Mouse (Mus musculus): ENCODE data around the gene Otud7b. TPM values are rescaled to one million over a fixed set of nuclear protein-coding genes. Genes with fewer than 3 reads are reported as not detected.
"Not testable (repeated sequence)": the region's sequence is repeated elsewhere in the genome, so short reads cannot be mapped to it uniquely, and the experiment has no call there.

The Otud7b gene
- polyA plus RNA-seq, 1 experiment from 2014 or later = 30.3 TPM

DNA sequence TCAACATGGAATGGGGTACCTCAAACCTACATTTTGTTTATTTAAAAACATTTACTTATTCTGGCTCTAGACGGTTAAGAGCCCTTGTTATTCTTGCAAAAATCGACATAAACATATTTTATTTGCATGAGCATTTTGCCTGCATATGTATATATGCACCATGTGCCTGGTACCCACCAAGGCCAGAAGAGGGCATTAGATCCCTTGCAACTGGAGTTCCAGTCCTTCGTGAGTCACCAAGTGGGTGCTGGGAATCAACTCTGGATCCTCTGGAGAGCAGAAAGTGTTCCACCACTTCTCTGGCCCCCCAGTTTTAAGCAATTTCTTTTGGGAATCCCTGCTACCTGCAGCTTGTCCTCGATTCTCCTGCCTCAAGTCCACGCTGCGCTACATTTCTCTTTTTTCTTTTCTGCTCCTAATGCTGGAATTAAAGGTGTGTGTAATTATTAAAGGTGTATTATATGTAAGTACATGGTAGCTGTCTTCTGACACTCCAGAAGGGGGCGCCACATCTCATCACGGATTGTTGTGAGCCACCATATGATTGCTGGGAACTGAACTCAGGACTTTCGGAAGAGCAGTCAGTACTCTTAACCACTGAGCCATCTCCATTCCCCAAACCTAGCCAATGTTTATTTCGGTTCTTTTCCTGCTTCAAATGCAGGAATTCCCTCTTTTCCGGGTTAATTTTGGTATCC is 91.4 kb downstream of the Otud7b start:
- Histone ChIP-seq H3K9ac (no peak overlapping the region), H3K4me2 (replicated peaks) (peak overlapping the region; percentile 94), H3K27ac (no peak overlapping the region), H3K4me1 (peaks cover 14% of the 10 kb centered on the region), H3K9me3 (0 out of 2 replicates have a peak, but pooled peaks cover 5% of the 10 kb centered on the region), H3K4me3 (peak overlapping the region; percentile 70; the same call in 1 of the 2 replicates), H3K36me3 (peaks cover 9% of the 10 kb centered on the region), H3K27me3 (no peaks in the 10 kb centered on the region)
- 93% methylated on average over 11 of the region's 11 CpGs for WGBS
- ATAC-seq (ENCODE audit: low FRiP score, low read depth) = no peak

DNA sequence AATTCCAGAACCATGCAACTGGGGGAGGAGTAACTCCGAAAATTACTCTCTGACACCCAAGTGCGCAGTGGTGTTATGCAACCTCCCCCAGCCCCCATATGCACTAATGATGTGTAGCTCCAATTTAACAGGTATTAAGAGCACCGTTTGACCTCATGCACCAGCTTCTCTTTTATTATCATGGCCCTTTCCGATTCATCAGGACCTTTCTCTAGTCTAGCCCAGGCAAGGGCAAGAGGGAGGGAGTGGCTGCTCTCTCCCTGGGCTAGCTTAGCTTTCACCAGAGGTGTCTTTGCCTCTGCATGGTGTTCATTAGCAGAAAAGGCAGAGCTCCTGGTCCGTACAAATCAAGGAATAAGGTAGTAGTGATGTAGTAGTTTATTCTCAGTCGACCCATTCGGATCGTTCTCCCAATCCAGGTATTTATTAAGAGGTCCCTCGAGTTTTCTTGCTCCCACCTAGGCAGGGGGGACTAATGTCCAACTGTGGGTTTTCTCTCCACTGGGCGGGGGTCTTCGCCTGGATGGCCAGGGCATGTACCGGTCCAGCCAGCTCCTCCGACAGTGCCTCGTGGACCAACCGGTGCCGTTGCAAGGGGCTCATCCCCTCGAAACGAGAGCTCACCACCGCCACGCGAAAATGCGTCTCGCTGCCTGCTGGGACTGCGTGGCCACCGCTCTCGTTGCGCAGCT is 92.3 kb downstream of the Otud7b start:
- no peak; the same call in 1 of the 2 replicates for ATAC-seq (ENCODE audit: low FRiP score, low read depth)
- Histone ChIP-seq H3K9ac (peak overlapping the region; percentile 88), H3K4me2 (replicated peaks) (peak overlapping the region; percentile 94), H3K9me3 (0 out of 2 replicates have a peak, but pooled peaks cover 5% of the 10 kb centered on the region), H3K4me3 (peak overlapping the region; percentile 70), H3K27me3 (no peaks in the 10 kb centered on the region), H3K36me3 (peaks cover 5% of the 10 kb centered on the region), H3K27ac (peak overlapping the region; percentile 95), H3K4me1 (peaks cover 14% of the 10 kb centered on the region)
- 16% methylated on average over 27 of the region's 27 CpGs for WGBS

DNA sequence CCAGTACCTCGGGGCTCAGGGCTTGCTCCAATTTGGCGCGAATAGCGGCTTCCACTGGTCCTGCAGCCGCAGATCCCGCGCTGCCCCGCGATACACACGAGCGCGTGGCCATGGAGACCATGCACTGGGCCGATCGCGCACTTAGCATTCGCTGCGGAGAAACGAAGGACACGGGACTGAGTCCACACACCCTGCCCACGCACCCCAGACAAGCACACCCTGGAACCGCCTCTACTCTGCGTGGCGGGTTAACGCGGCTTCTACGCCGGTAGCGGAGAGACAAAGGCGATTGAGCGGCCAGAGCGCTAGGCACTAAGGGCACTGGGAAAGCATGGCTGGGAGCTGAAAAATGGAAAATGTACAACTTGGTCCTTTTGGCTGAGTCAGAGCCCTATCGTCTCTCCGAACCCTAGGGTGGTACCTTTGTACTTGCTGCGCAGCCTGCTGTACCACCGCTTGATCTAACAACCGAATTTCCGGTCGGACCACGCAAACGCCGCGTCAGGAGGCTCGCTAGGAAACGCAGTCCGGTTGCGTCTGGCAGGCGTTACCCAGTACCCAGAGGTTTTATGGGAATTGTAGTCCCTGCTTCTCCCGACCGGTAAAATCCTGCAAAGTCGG is 92.9 kb downstream of the Otud7b start:
- peak; percentile 93 for ATAC-seq (ENCODE audit: low FRiP score, low read depth)
- WGBS = under 1% methylated on average over 50 of the region's 50 CpGs
- Histone ChIP-seq H3K27me3 (no peaks in the 10 kb centered on the region), H3K4me2 (replicated peaks) (peak overlapping the region; percentile 94), H3K9ac (peak overlapping the region; percentile 88), H3K27ac (peak overlapping the region; percentile 95), H3K9me3 (0 out of 2 replicates have a peak, but pooled peaks cover 5% of the 10 kb centered on the region), H3K4me3 (peak overlapping the region; percentile 70), H3K36me3 (peaks cover 5% of the 10 kb centered on the region), H3K4me1 (peaks cover 14% of the 10 kb centered on the region)

DNA sequence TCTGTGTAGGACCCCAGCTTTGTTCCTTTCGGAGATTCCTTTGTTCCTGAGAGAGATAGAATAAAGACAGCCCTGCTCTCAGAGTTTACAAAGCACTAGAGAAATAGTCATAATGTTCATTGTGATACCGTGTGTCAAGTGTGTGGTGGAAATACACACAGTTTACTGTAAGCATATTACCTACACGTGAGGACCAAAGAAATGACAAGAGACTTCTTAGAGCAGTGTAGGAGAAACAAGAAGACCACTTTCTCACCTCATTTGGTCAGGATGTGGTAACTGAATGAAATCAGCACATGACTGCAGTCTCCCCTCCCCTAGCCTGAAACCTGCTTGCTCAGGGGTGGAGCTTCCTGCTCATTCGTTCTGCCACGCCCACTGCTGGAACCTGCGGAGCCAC is 93.9 kb downstream of the Otud7b start:
- no peak for ATAC-seq (ENCODE audit: low FRiP score, low read depth)
- Histone ChIP-seq H3K27me3 (no peaks in the 10 kb centered on the region), H3K36me3 (peaks cover 5% of the 10 kb centered on the region), H3K27ac (0 out of 2 replicates have a peak overlapping the region, but pooled peaks have one; percentile 6), H3K4me2 (replicated peaks) (peak overlapping the region; percentile 94), H3K9ac (peak overlapping the region; percentile 19), H3K9me3 (0 out of 2 replicates have a peak, but pooled peaks cover 5% of the 10 kb centered on the region), H3K4me1 (peaks cover 14% of the 10 kb centered on the region), H3K4me3 (peak overlapping the region; percentile 70)
- 5% methylated on average over 6 of the region's 6 CpGs for WGBS

DNA sequence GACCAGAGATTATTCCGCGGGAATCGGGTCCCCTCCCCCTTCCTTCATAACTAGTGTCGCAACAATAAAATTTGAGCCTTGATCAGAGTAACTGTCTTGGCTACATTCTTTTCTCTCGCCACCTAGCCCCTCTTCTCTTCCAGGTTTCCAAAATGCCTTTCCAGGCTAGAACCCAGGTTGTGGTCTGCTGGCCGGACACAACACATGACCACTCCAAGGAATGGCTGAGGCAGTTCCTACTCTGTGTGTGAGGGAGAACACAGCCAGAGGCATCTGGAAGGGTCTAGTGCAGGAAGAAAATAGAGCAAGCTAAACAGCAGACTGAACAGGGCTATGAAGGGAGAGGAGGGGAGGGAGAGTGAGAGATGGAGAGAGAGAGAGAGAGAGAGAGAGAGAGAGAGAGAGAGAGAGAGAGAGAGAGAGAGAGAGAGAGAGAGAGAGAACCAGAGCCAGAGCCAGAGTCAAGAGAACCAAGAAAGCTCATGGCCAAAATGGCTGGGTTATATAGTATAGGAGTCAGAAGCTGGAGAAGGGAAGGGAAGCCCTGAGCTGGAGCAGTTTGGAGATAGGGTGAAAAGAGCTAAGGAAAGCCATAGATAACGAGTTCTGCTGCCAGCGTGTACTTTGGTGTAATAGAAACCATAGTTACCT is 94.4 kb downstream of the Otud7b start:
- WGBS = 34% methylated on average over 8 of the region's 8 CpGs
- not testable (repeated sequence) for H3K9ac ChIP-seq

DNA sequence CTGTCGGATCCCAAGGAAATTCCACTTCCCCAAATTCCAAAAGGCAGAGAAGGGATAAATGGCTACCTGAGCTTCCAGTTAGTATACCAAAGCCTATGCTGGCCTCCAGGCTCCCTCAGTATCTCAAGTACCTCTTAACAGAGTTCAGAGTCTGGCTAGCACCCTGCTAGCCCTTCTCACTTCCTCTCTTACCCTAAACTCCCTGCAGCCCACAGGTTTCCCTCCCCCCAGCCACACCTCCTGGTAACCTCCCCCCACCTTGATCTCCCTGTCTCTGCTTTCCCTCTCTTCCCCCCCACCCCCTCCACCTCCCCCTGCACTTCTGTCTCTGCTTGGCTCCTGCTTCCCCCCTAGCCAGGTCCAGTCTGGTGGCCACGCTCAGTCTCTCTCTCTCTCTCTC is 95.4 kb downstream of the Otud7b start:
- H3K9me3 ChIP-seq = 0 out of 2 replicates have a peak, but pooled peaks cover 5% of the 10 kb centered on the region
- peaks cover 5% of the 10 kb centered on the region for H3K36me3 ChIP-seq
- H3K4me2 ChIP-seq (replicated peaks) = no peak overlapping the region
- H3K9ac ChIP-seq = no peak overlapping the region
- WGBS = 42% methylated on average over 2 of the region's 2 CpGs
- no peak overlapping the region for H3K27ac ChIP-seq
- no peak for ATAC-seq (ENCODE audit: low FRiP score, low read depth)
- H3K27me3 ChIP-seq = no peaks in the 10 kb centered on the region
- peaks cover 14% of the 10 kb centered on the region for H3K4me1 ChIP-seq
- no peak overlapping the region for H3K4me3 ChIP-seq

More for the DNA sequence above, 94.4 kb downstream of the Otud7b start:
- not testable (repeated sequence) for H3K27me3 ChIP-seq; H3K36me3 ChIP-seq; H3K4me3 ChIP-seq; H3K9me3 ChIP-seq; ATAC-seq (ENCODE audit: low FRiP score, low read depth); H3K27ac ChIP-seq
- H3K4me1 ChIP-seq = peaks cover 14% of the 10 kb centered on the region
- H3K4me2 ChIP-seq (replicated peaks) = peak overlapping the region; percentile 94

DNA sequence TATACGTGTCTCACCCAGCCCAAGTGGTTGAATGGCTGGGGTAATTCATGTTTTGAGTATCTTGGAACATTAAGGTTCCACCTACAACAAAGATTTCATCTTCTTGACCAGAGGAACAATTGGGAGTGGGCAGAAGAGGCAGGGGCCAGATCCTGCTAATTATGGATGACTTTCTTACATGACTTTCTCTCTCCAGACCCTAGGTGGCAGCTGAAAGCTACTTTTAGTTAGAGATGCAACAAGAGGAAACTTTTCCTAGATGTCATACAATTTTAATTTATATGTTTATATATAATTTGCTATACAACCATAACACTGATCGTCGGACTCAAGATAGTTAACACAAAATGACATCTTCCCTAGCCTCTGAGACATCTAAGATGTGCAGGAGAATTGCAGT is 103.5 kb downstream of the Otud7b start:
- H3K27me3 ChIP-seq = peaks cover 3% of the 10 kb centered on the region; the same call in 1 of the 2 replicates
- 87% methylated on average over 3 of the region's 3 CpGs for WGBS
- no peaks in the 10 kb centered on the region for H3K4me1 ChIP-seq
- H3K4me3 ChIP-seq = no peak overlapping the region
- no peaks in the 10 kb centered on the region for H3K9me3 ChIP-seq
- no peak for ATAC-seq (ENCODE audit: low FRiP score, low read depth)
- H3K36me3 ChIP-seq = no peaks in the 10 kb centered on the region
- no peak overlapping the region for H3K4me2 ChIP-seq (replicated peaks)
- H3K9ac ChIP-seq = no peak overlapping the region
- H3K27ac ChIP-seq = no peak overlapping the region

DNA sequence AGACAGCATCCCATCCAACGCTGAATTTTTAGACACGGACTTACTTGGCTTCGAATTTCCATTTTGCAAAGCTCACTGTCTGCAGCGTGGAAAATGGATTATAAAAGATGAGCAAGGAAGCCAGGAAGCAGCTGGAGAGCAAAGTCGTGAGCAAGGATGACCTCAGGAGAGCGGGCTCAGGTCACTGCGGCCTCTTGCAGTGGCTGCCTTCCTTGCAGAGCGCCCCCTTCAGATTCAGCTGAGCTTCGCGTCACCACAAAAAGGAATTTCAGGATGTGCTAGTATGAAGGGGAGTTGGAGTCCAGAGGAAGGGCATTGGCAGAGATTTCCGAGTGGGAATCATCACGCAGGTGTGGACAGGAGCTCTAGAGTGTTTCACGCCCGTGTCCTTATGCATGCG is 104.9 kb downstream of the Otud7b start:
- H3K9ac ChIP-seq = 0 out of 2 replicates have a peak overlapping the region, but pooled peaks have one; percentile 8
- WGBS = 27% methylated on average over 15 of the region's 15 CpGs
- no peaks in the 10 kb centered on the region for H3K36me3 ChIP-seq

More for the DNA sequence above, 104.9 kb downstream of the Otud7b start:
- no peak overlapping the region for H3K27ac ChIP-seq
- H3K27me3 ChIP-seq = peaks cover 3% of the 10 kb centered on the region; the same call in 1 of the 2 replicates
- no peak overlapping the region for H3K4me3 ChIP-seq
- H3K9me3 ChIP-seq = no peaks in the 10 kb centered on the region
- ATAC-seq (ENCODE audit: low FRiP score, low read depth) = no peak
- no peaks in the 10 kb centered on the region for H3K4me1 ChIP-seq
- no peak overlapping the region for H3K4me2 ChIP-seq (replicated peaks)

Other genes with a start within 250 kb of the Otud7b start
- gene Prpf3, start 248.6 kb upstream of the Otud7b start, polyA plus RNA-seq (2015; fragmentation: Nextera tagmentation; extraction: Ambion mirVana) = 52.3 and 62.3 TPM in 2 replicates
- 311 and 318 TPM in 2 replicates for gene Mrps21, start 233.0 kb upstream of the Otud7b start, polyA plus RNA-seq (2015; fragmentation: Nextera tagmentation; extraction: Ambion mirVana)
- 9.7 and 10.2 TPM in 2 replicates for gene Ciart, start 222.3 kb upstream of the Otud7b start, polyA plus RNA-seq (2015; fragmentation: Nextera tagmentation; extraction: Ambion mirVana)
- gene BC028528, start 212.5 kb upstream of the Otud7b start, polyA plus RNA-seq (2015; fragmentation: Nextera tagmentation; extraction: Ambion mirVana) = 14.5 and 16.1 TPM in 2 replicates
- 30.2 and 30.9 TPM in 2 replicates for gene Aph1a, start 210.6 kb upstream of the Otud7b start, polyA plus RNA-seq (2015; fragmentation: Nextera tagmentation; extraction: Ambion mirVana)
- gene Car14, start 199.8 kb upstream of the Otud7b start, polyA plus RNA-seq (2015; fragmentation: Nextera tagmentation; extraction: Ambion mirVana) = 36.8 and 37.0 TPM in 2 replicates
- 231 and 249 TPM in 2 replicates for gene Anp32e, start 175.3 kb upstream of the Otud7b start, polyA plus RNA-seq (2015; fragmentation: Nextera tagmentation; extraction: Ambion mirVana)
- gene Plekho1, start 108.5 kb upstream of the Otud7b start, polyA plus RNA-seq (2015; fragmentation: Nextera tagmentation; extraction: Ambion mirVana) = 58.3 and 60.0 TPM in 2 replicates
- gene Vps45, start 46.1 kb upstream of the Otud7b start, polyA plus RNA-seq (2015; fragmentation: Nextera tagmentation; extraction: Ambion mirVana) = 39.4 and 39.5 TPM in 2 replicates
- 34.9 and 39.6 TPM in 2 replicates for gene Mtmr11, start 57.5 kb downstream of the Otud7b start, polyA plus RNA-seq (2015; fragmentation: Nextera tagmentation; extraction: Ambion mirVana)
- gene Sf3b4, start 67.8 kb downstream of the Otud7b start, polyA plus RNA-seq (2015; fragmentation: Nextera tagmentation; extraction: Ambion mirVana) = 179 and 186 TPM in 2 replicates
- 4.6 and 7.8 TPM in 2 replicates for gene Sv2a, start 76.6 kb downstream of the Otud7b start, polyA plus RNA-seq (2015; fragmentation: Nextera tagmentation; extraction: Ambion mirVana)
- gene Bola1, start 115.2 kb downstream of the Otud7b start, polyA plus RNA-seq (2015; fragmentation: Nextera tagmentation; extraction: Ambion mirVana) = 51.1 and 55.2 TPM in 2 replicates
- 1.3 TPM in 1 of 2 replicates, not detected in the other for gene Hist2h2ab, start 115.3 kb downstream of the Otud7b start, polyA plus RNA-seq (2015; fragmentation: Nextera tagmentation; extraction: Ambion mirVana)
- 11.1 and 12.0 TPM in 2 replicates for gene Hist2h2ac, start 116.4 kb downstream of the Otud7b start, polyA plus RNA-seq (2015; fragmentation: Nextera tagmentation; extraction: Ambion mirVana)
- 6.7 and 7.2 TPM in 2 replicates for gene Hist2h2be, start 116.6 kb downstream of the Otud7b start, polyA plus RNA-seq (2015; fragmentation: Nextera tagmentation; extraction: Ambion mirVana)
- gene Hist2h3c2, start 134.6 kb downstream of the Otud7b start, polyA plus RNA-seq (2015; fragmentation: Nextera tagmentation; extraction: Ambion mirVana) = 8.8 and 10.5 TPM in 2 replicates
- 46.2 and 48.0 TPM in 2 replicates for gene Hist2h2aa2, start 135.7 kb downstream of the Otud7b start, polyA plus RNA-seq (2015; fragmentation: Nextera tagmentation; extraction: Ambion mirVana)
- gene Hist2h2aa1, start 141.0 kb downstream of the Otud7b start, polyA plus RNA-seq (2015; fragmentation: Nextera tagmentation; extraction: Ambion mirVana) = 19.0 and 30.4 TPM in 2 replicates
- gene Hist2h3c1, start 142.2 kb downstream of the Otud7b start, polyA plus RNA-seq (2015; fragmentation: Nextera tagmentation; extraction: Ambion mirVana) = 0.73 TPM in 1 of 2 replicates, not detected in the other
- 15.5 and 16.9 TPM in 2 replicates for gene Hist2h4, start 158.8 kb downstream of the Otud7b start, polyA plus RNA-seq (2015; fragmentation: Nextera tagmentation; extraction: Ambion mirVana)
- 85.5 and 91.9 TPM in 2 replicates for gene Hist2h3b, start 164.1 kb downstream of the Otud7b start, polyA plus RNA-seq (2015; fragmentation: Nextera tagmentation; extraction: Ambion mirVana)
- gene Hist2h2bb, start 165.2 kb downstream of the Otud7b start, polyA plus RNA-seq (2015; fragmentation: Nextera tagmentation; extraction: Ambion mirVana) = 13.3 and 15.5 TPM in 2 replicates
- gene Fcgr1, start 189.4 kb downstream of the Otud7b start, polyA plus RNA-seq (2015; fragmentation: Nextera tagmentation; extraction: Ambion mirVana) = 1.7 TPM in 2 replicates

Measured in limb, embryonic 13.5 days (tissue).